In the genomic region with DNA sequence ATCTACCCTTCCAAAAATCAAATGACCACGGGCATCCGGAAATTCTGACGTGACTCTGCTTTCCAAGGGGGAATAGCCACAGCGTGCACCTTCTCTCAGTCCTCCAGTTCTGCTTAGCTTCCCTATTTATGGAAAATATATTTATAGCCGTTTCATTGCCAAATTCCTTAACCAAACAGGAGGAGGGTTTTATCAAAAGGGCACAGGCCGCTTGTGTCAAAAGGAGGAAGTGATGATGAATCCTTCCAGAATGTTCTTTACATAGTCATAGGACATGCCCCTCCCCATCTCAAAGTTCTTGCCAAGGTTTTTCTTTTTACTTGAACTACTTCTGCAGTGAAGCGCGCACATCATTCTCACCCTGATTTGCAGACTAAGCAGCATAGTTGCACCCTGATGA, we compare ENCODE assay signal across 15 mouse cellular contexts.
A peak's percentile ranks its signal among the peaks of the same experiment; 100 is the strongest.
DNase-seq lines count a peak whose midpoint lies in the region; ATAC-seq and TF ChIP-seq lines count a peak whose summit lies in the region.
"Had no signal": no experiment of that assay in that cellular context is flagged by ENCODE, and none has a peak within 500 bp of the region (broad histone marks: within the 10 kb centered on the region; RNA-seq: fewer than 3 reads in every experiment).

No protein-coding gene starts in this region.

- no peaks in the 10 kb centered on the region for H3K27me3 ChIP-seq in liver, postnatal 0 days (ENCODE audit: insufficient read depth, low read length)
- no peaks in the 10 kb centered on the region for H3K27me3 ChIP-seq in liver, embryonic 11.5 days (replicated peaks; ENCODE audit: control insufficient read depth, insufficient read depth, low read length)
- no peaks in the 10 kb centered on the region for H3K27me3 ChIP-seq in intestine, postnatal 0 days (replicated peaks; ENCODE audit: control insufficient read depth, insufficient read depth, low read length)
- H3K27me3 ChIP-seq in small intestine, adult 2 months (ENCODE audit: control insufficient read depth, insufficient read depth, low read length): no peaks in the 10 kb centered on the region
- H3K27me3 ChIP-seq: hindbrain, embryonic 12.5 days; liver, embryonic 15.5 days; neural tube, embryonic 15.5 days had no signal

- intact Hi-C loops in heart, postnatal 25 days (cut with DNase I): loop anchor here (5.0 kb wide), 1 partner anchor 70 kb away; a partner anchor contains a TSS

- TF ChIP-seq EP300 in liver, postnatal 0 days (IDR thresholded peaks at IDR 0.05; ENCODE audit: low read depth): peak; percentile 72

- no peak overlapping the region for H3K4me2 ChIP-seq in liver, postnatal 0 days (ENCODE audit: low read depth, low read length)
- H3K4me2 ChIP-seq in liver, embryonic 11.5 days: no peak overlapping the region
- no peak overlapping the region for H3K4me2 ChIP-seq in intestine, postnatal 0 days (replicated peaks; ENCODE audit: low read depth)
- H3K4me2 ChIP-seq: hindbrain, embryonic 12.5 days; liver, embryonic 15.5 days; neural tube, embryonic 15.5 days had no signal

- TF ChIP-seq POLR2A in small intestine, adult 2 months (IDR thresholded peaks at IDR 0.05; ENCODE audit: low read depth, low read length): no peak

- WGBS in liver, postnatal 0 days (ENCODE audit: insufficient replicate concordance): 66% methylated on average over 8 of the region's 8 CpGs
- WGBS in liver, embryonic 11.5 days: 84% methylated on average over 8 of the region's 8 CpGs
- WGBS in intestine, postnatal 0 days: 56% methylated on average over 8 of the region's 8 CpGs
- WGBS in small intestine, adult 2 months: 43% methylated on average over 8 of the region's 8 CpGs

- peaks cover 4% of the 10 kb centered on the region; the same call in 1 of the 2 replicates for H3K4me1 ChIP-seq in liver, postnatal 0 days (ENCODE audit: insufficient read depth)
- no peaks in the 10 kb centered on the region for H3K4me1 ChIP-seq in liver, embryonic 11.5 days (replicated peaks; ENCODE audit: control insufficient read depth, insufficient read depth, low read length)
- peaks cover 19% of the 10 kb centered on the region for H3K4me1 ChIP-seq in intestine, postnatal 0 days (replicated peaks; ENCODE audit: control insufficient read depth, insufficient read depth, low read length)
- H3K4me1 ChIP-seq in small intestine, adult 2 months (ENCODE audit: control insufficient read depth, insufficient read depth, insufficient read length, low read length): peaks cover 26% of the 10 kb centered on the region
- H3K4me1 ChIP-seq: liver, embryonic 15.5 days had no signal

- no peak overlapping the region for H3K4me3 ChIP-seq in liver, postnatal 0 days (ENCODE audit: low read depth, low read length)
- H3K4me3 ChIP-seq in liver, embryonic 11.5 days (ENCODE audit: low read depth, low read length): no peak overlapping the region
- H3K4me3 ChIP-seq in intestine, postnatal 0 days (ENCODE audit: low read depth, low read length): no peak overlapping the region
- no peak overlapping the region for H3K4me3 ChIP-seq in small intestine, adult 2 months (ENCODE audit: low read depth, low read length)
- H3K4me3 ChIP-seq: erythroblast, embryonic 14.5 days; hindbrain, embryonic 12.5 days; liver, embryonic 15.5 days; neural tube, embryonic 15.5 days had no signal

- no peaks in the 10 kb centered on the region for H3K9me3 ChIP-seq in liver, postnatal 0 days (ENCODE audit: low read length)
- H3K9me3 ChIP-seq in liver, embryonic 11.5 days (ENCODE audit: control insufficient read depth, low read length): no peaks in the 10 kb centered on the region
- H3K9me3 ChIP-seq in intestine, postnatal 0 days (ENCODE audit: control insufficient read depth): no peaks in the 10 kb centered on the region
- H3K9me3 ChIP-seq: hindbrain, embryonic 12.5 days; liver, embryonic 15.5 days; neural tube, embryonic 15.5 days had no signal

- H3K27ac ChIP-seq in liver, postnatal 0 days (ENCODE audit: low read depth): 0 out of 2 replicates have a peak overlapping the region, but pooled peaks have one; percentile 30
- H3K27ac ChIP-seq in liver, embryonic 11.5 days (ENCODE audit: low read depth, low read length): no peak overlapping the region
- H3K27ac ChIP-seq in intestine, postnatal 0 days (ENCODE audit: low read depth, low read length): peak overlapping the region; percentile 41; the same call in 1 of the 2 replicates
- H3K27ac ChIP-seq in small intestine, adult 2 months (ENCODE audit: insufficient read depth, low read depth, low read length): peak overlapping the region; percentile 64
- H3K27ac ChIP-seq: hindbrain, embryonic 12.5 days; liver, embryonic 15.5 days; neural tube, embryonic 15.5 days had no signal

- H3K9ac ChIP-seq in liver, postnatal 0 days (replicated peaks): no peak overlapping the region
- H3K9ac ChIP-seq in liver, embryonic 11.5 days (ENCODE audit: low read depth, low read length): no peak overlapping the region
- no peak overlapping the region for H3K9ac ChIP-seq in intestine, postnatal 0 days (ENCODE audit: low read depth, low read length)
- H3K9ac ChIP-seq: hindbrain, embryonic 12.5 days; liver, embryonic 15.5 days; neural tube, embryonic 15.5 days had no signal

- peak; percentile 94 for DNase-seq in heart, adult 11 months
- no peak for DNase-seq in heart, postnatal 25 days (ENCODE audit: low spot score)
- DNase-seq in liver, postnatal 0 days: no peak
- DNase-seq in liver, embryonic 11.5 days (ENCODE audit: low spot score): no peak
- no peak for DNase-seq in adipocyte (ENCODE audit: low spot score)
- no peak for DNase-seq in frontal cortex, postnatal 25 days (ENCODE audit: low spot score in 2 of 2)
- DNase-seq: adrenal gland, adult 2 months; right cerebral cortex, postnatal 14 days; thymus, postnatal 36 days had no signal

- no peak for ATAC-seq in liver, postnatal 0 days
- no peak for ATAC-seq in liver, embryonic 11.5 days (replicated peaks; ENCODE audit: low FRiP score)
- ATAC-seq in intestine, postnatal 0 days: no peak

- no peak for TF ChIP-seq CTCF in liver, postnatal 0 days (IDR thresholded peaks at IDR 0.05; ENCODE audit: low read depth)
- TF ChIP-seq CTCF in intestine, postnatal 0 days (IDR thresholded peaks at IDR 0.05; ENCODE audit: low read depth): no peak
- no peak for TF ChIP-seq CTCF in small intestine, adult 2 months (IDR thresholded peaks at IDR 0.05; ENCODE audit: extremely low read depth, insufficient read length, insufficient replicate concordance, low read depth, low read length)

- H3K36me3 ChIP-seq in liver, postnatal 0 days (replicated peaks; ENCODE audit: insufficient read depth, low read length): peaks cover 16% of the 10 kb centered on the region; the same call in 1 of the 2 replicates
- H3K36me3 ChIP-seq in liver, embryonic 11.5 days (ENCODE audit: control insufficient read depth, insufficient read depth, low read length): 0 out of 2 replicates have a peak, but pooled peaks cover 3% of the 10 kb centered on the region
- no peaks in the 10 kb centered on the region; the same call in 1 of the 2 replicates for H3K36me3 ChIP-seq in intestine, postnatal 0 days (ENCODE audit: control insufficient read depth, insufficient read depth)
- peaks cover 1% of the 10 kb centered on the region; the same call in 1 of the 2 replicates for H3K36me3 ChIP-seq in small intestine, adult 2 months (ENCODE audit: control insufficient read depth, insufficient read depth, low read length)
- H3K36me3 ChIP-seq: hindbrain, embryonic 12.5 days; liver, embryonic 15.5 days; neural tube, embryonic 15.5 days had no signal
